Mouse (Mus musculus) spleen, postnatal 4 days (tissue): Measurements from ENCODE around the gene Ciart.
"Not testable (repeated sequence)": the region's sequence is repeated elsewhere in the genome, so short reads cannot be mapped to it uniquely, and the experiment has no call there.

Experiments
- DNase-seq, 2 experiments: peaks; one replicate each; pipeline ENCODE4 v3.0.0; 2022; ENCODE audit warnings: low spot score in 2 of 2

Gene Ciart

GRCm38 (mm10) chr3:95865050-95865449 is 17.0 kb downstream of the Ciart start:
- no peak for DNase-seq

DNA sequence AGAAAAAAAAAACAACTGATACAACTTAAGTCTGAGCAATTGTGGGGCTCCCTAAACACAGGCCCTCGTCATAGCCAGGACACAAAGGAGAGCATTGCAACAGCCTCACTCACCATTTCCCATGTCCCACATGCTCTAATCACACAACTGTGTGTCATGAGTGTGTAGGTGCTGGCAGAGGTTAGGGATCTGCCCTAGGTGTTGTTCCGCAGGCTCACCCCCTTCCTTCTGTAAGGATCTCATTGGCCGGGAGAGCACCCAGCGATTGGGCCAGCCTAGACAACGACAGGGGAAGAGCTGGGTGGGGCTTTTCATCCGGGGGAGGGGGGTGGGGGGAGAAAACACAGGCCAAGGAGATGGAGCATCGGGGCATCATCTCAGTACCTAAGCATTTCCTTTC is 18.5 kb downstream of the Ciart start:
- no peak for DNase-seq

- peak; percentile 84 to 90 for DNase-seq
These were observed 20.3 kb downstream of the Ciart start for GRCm38 (mm10) chr3:95861796-95862195.

DNA sequence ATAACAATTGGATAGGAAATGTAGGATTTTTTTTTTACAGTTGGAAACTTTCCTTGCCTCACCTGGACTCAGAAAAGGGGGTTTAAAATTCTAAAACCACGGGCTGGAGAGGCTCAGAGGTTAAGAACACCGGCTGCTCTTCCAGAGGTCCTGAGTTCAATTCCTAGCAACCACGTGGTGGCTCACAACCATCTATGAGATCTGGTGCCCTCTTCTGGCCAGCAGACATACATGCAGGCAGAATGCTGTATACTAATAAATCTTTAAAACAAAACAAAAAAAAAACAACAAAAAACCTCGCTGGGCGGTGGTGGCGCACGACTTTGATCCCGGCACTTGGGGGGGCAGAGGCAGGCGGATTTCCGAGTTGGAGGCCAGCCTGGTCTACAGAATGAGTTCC is 20.8 kb downstream of the Ciart start:
- peak; percentile 28 to 76 for DNase-seq

DNA sequence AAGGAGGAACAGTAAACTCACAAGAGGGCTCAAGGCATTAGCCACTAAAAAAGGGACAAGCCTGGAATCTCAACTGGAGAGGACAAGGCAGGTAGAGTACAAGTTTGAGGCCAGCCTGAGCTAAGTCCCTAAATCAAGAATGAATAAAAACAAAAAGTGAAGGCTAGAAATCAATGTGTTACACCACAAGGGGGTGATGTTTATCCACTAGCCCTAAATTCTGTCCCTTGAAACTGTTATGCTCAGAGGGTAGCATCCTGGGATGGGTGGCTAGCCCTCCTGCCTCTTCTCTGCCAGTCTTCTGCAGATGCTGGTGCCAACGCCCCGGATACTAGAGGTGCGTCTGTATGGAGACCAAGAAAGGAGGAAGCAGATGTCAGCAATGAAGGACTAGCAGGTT is 21.7 kb downstream of the Ciart start:
- no peak for DNase-seq

GRCm38 (mm10) chr3:95858278-95858677 is 23.8 kb downstream of the Ciart start:
- DNase-seq = not testable (repeated sequence)

DNA sequence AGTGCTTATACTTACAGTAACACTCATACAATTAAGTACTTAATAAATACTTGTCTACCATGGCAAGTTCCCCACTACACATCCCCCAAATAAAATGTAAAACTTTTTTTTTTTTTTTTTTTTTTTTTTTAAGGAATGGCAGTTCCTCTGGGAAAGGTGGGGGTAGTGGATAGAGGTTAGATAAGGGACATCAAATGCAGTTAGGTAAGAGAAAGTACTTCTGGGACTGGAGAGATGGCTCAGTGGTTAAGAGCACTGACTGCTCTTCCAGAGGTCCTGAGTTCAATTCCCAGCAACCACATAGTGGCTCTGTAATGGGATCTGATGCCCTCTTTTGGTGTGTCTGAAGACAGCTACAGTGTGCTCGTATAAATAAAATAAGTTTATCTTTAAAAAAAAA is 25.0 kb downstream of the Ciart start:
- not testable (repeated sequence) for DNase-seq

DNA sequence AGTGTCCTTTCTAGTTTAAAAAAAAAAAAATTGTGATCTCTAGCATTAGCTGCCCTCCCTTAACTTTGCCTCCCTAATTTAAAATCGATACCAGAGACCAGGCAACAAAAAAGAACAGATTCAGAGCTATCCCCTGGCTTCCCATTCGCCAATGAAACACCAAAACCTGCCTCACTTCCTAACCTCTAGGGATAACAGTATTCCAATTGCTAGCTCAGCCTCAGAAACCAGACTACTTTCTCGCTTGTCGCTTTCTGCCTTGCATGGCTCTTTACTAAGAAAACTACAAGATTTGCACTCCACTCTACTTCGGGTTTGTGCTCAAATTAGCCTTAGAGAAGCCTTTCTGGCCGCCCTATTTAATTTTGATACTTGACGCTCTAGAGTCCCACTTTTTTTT is 25.9 kb downstream of the Ciart start:
- DNase-seq = peak in 1 of 2 experiments; percentile 57

- DNase-seq = peak; percentile 94 to 96
These were observed 26.5 kb downstream of the Ciart start, which contains the start of gene Prpf3 for GRCm38 (mm10) chr3:95855502-95856089. Gene Prpf3 (minus strand): TSS chr3:95855885.

- no peak for DNase-seq
These were observed 30.7 kb downstream of the Ciart start for GRCm38 (mm10) chr3:95851317-95851716.

- no peak for DNase-seq
These were observed 31.4 kb downstream of the Ciart start for GRCm38 (mm10) chr3:95850611-95851010.

DNA sequence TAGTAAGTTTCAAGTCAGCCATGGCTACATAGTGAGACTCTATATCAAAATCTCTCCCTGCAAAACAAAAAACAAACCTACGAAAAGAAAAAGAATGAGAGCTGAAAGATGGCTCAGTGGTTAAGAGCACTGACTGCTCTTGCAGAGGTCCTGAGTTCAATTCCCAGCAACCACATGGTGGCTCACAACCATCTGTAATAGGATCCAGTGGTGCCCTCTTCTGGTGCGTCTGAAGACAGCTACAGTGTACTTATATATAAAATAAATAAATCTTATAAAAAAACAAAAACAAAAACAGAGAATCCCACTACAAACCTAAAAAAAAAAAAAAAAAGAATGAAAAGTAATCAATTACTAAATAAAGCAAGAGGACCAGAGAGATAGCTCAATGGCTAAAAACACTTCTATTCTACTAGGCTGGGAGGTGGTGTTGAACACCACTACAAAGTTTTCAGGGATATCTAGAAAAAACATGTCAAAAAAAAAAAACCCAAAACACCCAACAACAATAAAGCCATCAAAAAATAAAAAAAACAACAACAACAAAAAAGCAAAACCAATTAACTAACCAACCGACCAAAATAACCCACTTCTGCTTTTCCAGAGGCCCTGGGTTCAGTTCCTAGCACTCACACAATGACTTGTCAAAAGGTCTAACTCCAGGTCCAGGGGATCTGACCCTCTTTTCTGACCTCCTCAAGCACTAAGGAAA is 39.4 kb downstream of the Ciart start:
- DNase-seq = no peak

DNA sequence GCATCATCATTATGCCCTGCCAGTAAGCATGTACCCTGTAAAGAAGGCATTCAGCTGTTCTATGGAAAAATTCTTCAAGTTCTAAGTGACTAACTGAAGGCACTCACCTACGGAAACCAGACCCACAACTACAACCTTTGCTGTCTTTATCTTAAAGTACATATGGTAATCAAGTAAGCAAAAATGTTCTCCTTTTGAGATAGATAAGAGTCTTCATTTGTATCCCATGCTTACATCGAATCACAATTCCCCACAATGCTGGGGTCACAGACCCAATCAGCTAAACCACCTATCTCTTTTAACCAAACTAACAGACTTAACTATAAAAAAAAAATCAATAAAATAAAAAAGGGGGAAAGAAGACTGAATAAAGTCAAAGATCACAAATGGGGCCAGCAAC is 42.8 kb downstream of the Ciart start:
- no peak for DNase-seq

GRCm38 (mm10) chr3:95829053-95829452 is 53.0 kb downstream of the Ciart start:
- DNase-seq = no peak
